Mouse (Mus musculus): ENCODE measurements around the gene Eef1b2. TPM values are rescaled to one million over a fixed set of nuclear protein-coding genes. Genes with fewer than 3 reads are reported as not detected.
"Not testable (repeated sequence)": the region's sequence is repeated elsewhere in the genome, so short reads cannot be mapped to it uniquely, and the experiment has no call there.

The Eef1b2 gene
- 573 and 595 TPM in 2 replicates for polyA plus RNA-seq (2015; fragmentation: Nextera tagmentation; extraction: Ambion mirVana)

DNA sequence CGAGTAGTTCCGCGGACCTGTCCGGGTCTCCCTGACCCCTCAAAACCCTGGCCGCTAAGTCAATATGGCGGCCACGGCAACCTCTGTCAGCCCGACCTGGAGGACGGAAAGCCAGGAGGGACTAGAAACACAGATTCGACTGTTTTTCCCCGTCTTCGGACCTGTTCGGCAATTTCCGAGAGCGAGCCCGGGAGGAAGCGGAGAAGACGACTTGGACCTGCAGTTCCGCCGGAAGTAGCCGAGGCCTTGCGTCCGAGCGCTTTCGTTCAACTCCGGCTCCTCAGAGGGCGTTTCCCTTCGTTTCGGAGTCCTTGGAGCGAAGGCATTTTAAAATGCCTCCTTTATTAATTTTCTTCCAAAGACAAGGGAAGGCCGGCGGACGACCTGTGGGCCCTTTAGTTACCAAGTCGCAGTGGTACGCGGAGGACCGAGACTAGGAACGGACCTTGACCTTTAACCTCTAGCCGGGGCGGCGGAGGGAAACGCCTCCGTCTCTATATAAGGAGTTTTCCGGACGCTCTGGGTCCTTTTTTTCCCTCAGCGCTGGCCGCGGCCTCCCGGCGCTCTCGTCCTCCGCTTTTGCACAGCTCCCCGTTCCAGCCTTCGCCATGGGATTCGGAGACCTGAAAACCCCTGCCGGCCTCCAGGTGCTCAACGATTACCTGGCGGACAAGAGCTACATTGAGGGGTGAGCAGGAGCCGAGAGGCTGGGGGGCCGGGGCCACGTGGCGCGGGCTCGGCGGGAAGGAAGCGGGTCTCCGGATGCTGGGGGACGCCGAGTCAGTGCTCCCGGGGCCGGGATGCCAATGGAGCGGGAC is at the start of gene Eef1b2, which contains the start of gene Ndufs1:
TSS of gene Eef1b2 (plus strand) at position 222 of the 818 bp plus-strand sequence.
TSS of gene Ndufs1 (minus strand) at position 230 of the 818 bp plus-strand sequence.
- no peaks in the 10 kb centered on the region for H3K27me3 ChIP-seq
- peaks cover 25% of the 10 kb centered on the region for H3K36me3 ChIP-seq
- H3K4me3 ChIP-seq: peak within 1 kb of the TSS; percentile 65
- no peaks in the 10 kb centered on the region for H3K9me3 ChIP-seq
- peak within 1 kb of the TSS; percentile 72 for H3K4me2 ChIP-seq
- H3K27ac ChIP-seq: peak within 1 kb of the TSS; percentile 95
- ATAC-seq (ENCODE audit: insufficient number of reproducible peaks, low FRiP score, low TSS enrichment, low read depth): peak; percentile 88
- H3K4me1 ChIP-seq: peaks cover 23% of the 10 kb centered on the region
- under 1% methylated on average over 72 of the region's 72 CpGs for WGBS
- peak within 1 kb of the TSS; percentile 74 for H3K9ac ChIP-seq

DNA sequence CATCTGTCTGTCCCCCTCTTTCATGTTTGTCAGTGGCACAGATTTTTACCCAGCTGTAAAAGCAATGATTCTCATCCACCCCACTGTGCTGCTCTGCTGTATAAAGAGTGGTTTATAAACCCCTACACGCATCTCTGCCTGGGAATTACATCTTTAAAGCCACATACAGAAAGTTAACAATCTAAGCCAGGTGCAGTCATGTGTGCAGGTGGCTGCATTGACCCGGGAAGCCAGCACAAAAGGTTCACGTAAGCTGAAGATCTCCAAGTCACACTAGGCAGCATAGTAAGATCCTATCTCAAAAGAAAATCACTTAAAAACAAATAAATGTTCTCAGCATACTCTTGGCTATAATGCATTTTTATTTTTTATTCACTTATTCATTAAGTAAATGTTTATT is 47.4 kb upstream of the Eef1b2 start:
- H3K4me1 ChIP-seq: peaks cover 10% of the 10 kb centered on the region; the same call in 1 of the 2 replicates
- peaks cover 22% of the 10 kb centered on the region for H3K36me3 ChIP-seq
- no peak for ATAC-seq (ENCODE audit: insufficient number of reproducible peaks, low FRiP score, low TSS enrichment, low read depth)
- no peak overlapping the region for H3K9ac ChIP-seq
- H3K27me3 ChIP-seq: no peaks in the 10 kb centered on the region
- no peak overlapping the region for H3K27ac ChIP-seq
- no peak overlapping the region for H3K4me2 ChIP-seq
- 32% methylated on average over 3 of the region's 3 CpGs for WGBS
- H3K4me3 ChIP-seq: no peak overlapping the region
- H3K9me3 ChIP-seq: no peaks in the 10 kb centered on the region

DNA sequence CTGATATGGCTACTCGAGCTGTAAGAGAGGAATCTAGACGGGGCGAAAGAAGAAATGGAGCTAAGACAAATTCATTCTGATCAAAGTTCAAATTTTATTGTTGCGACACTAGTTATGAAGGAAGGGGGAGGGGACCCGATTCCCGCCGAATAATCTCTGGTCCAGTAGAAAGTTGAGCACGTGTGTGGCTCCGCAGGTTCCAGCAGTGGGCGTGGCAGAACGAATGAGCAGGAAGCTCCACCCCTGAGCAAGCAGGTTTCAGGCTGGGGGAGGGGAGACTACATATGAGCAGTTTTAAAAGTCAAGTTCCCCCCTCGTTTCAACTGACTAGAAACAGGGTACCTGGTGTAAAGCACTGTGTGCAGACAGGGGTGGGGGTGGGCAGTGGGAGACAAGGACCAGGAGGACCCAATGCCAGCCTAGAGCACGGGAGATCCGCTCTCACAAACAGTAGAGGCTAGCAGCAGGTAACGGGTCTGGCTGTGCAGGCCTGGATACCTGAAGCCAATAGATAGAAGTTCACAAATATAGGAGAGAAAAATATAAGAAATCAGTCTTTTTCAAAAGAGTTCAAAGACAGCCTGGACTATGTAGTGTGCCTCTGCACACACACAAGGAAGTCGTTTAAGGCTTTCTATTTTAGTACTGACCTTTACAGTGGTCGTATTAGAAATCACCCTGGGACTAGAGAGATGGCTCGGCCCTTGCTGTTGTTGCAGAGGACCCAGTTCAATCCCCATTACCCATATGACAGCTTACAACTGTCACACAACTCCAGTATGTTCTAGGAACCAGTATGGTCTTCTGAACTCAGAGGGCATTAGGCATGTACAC is 46.6 kb upstream of the Eef1b2 start:
- Histone ChIP-seq H3K27me3 (no peaks in the 10 kb centered on the region), H3K27ac (peak overlapping the region; percentile 43; the same call in 1 of the 2 replicates), H3K36me3 (peaks cover 17% of the 10 kb centered on the region), H3K4me3 (peak overlapping the region; percentile 23), H3K4me1 (peaks cover 10% of the 10 kb centered on the region; the same call in 1 of the 2 replicates), H3K4me2 (peak overlapping the region; percentile 46), H3K9me3 (no peaks in the 10 kb centered on the region), H3K9ac (no peak overlapping the region)
- ATAC-seq (ENCODE audit: insufficient number of reproducible peaks, low FRiP score, low TSS enrichment, low read depth): no peak; the same call in 1 of the 2 replicates
- 17% methylated on average over 18 of the region's 18 CpGs for WGBS

DNA sequence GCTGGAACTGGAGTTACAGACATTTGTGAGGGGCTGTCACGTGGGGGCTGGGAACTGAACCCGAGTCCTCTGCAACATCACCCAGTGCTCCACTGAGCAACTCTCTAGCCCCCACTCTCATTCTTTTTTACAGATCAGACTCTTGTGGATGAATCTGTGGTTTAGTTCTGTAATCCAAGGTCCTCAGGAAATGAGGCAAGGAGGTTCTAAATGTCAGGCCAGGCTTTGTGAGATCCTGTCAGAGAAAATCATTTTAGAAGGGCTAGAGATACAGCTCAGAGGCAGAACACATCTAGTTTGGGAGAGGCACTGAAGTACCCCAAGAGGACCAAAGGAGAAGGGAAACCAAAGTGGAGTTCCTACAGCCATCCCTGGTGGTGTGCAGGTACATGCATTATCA is 45.7 kb upstream of the Eef1b2 start:
- Histone ChIP-seq H3K27me3 (no peaks in the 10 kb centered on the region), H3K36me3 (peaks cover 9% of the 10 kb centered on the region; the same call in 1 of the 2 replicates), H3K4me2 (no peak overlapping the region), H3K9me3 (no peaks in the 10 kb centered on the region), H3K27ac (no peak overlapping the region), H3K4me1 (peaks cover 10% of the 10 kb centered on the region; the same call in 1 of the 2 replicates), H3K4me3 (no peak overlapping the region), H3K9ac (no peak overlapping the region)
- whole genome bisulfite sequencing: 90% methylated on average over 2 of the region's 2 CpGs
- no peak for ATAC-seq (ENCODE audit: insufficient number of reproducible peaks, low FRiP score, low TSS enrichment, low read depth)

DNA sequence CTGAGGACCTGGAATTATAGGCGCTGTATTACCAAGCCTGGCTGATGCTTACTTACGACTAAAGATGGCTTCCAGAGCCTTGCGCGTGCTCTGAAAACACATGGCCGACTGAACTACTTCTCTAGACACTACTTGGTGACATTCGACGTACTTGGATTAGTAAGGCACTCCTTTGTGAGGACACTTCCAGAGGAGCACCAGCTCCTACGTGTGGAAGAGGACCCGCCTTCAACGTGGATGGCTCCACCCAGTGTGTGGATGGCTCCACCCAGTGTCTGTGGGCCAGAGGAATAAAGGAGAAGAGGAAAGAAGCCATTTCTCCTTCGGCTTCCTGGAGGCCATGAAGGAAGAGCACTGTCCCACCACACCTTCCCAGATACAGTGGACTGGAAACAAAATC is 44.9 kb upstream of the Eef1b2 start:
- Histone ChIP-seq H3K4me3 (no peak overlapping the region), H3K4me2 (no peak overlapping the region), H3K9me3 (no peaks in the 10 kb centered on the region), H3K36me3 (0 out of 2 replicates have a peak, but pooled peaks cover 5% of the 10 kb centered on the region), H3K4me1 (peaks cover 10% of the 10 kb centered on the region; the same call in 1 of the 2 replicates), H3K9ac (no peak overlapping the region), H3K27me3 (no peaks in the 10 kb centered on the region), H3K27ac (no peak overlapping the region)
- 84% methylated on average over 11 of the region's 11 CpGs for WGBS
- no peak for ATAC-seq (ENCODE audit: insufficient number of reproducible peaks, low FRiP score, low TSS enrichment, low read depth)

- H3K36me3 ChIP-seq: peaks cover 8% of the 10 kb centered on the region
- H3K4me3 ChIP-seq: no peak overlapping the region
- ATAC-seq (ENCODE audit: insufficient number of reproducible peaks, low FRiP score, low TSS enrichment, low read depth): no peak
- 81% methylated on average over 3 of the region's 3 CpGs for WGBS
- H3K9ac ChIP-seq: no peak overlapping the region
- H3K9me3 ChIP-seq: no peaks in the 10 kb centered on the region
- no peaks in the 10 kb centered on the region for H3K27me3 ChIP-seq
- no peak overlapping the region for H3K27ac ChIP-seq
- peaks cover 5% of the 10 kb centered on the region; the same call in 1 of the 2 replicates for H3K4me1 ChIP-seq
- no peak overlapping the region for H3K4me2 ChIP-seq
These were observed 42.1 kb upstream of the Eef1b2 start for GRCm38 (mm10) chr1:63134530-63134929.

GRCm38 (mm10) chr1:63137971-63138370 is 38.7 kb upstream of the Eef1b2 start:
- Histone ChIP-seq H3K4me1 (no peaks in the 10 kb centered on the region), H3K9me3 (no peaks in the 10 kb centered on the region), H3K27ac (no peak overlapping the region), H3K4me2 (no peak overlapping the region), H3K27me3 (no peaks in the 10 kb centered on the region), H3K4me3 (no peak overlapping the region), H3K36me3 (peaks cover 29% of the 10 kb centered on the region), H3K9ac (no peak overlapping the region)
- 86% methylated on average over 2 of the region's 2 CpGs for WGBS
- ATAC-seq (ENCODE audit: insufficient number of reproducible peaks, low FRiP score, low TSS enrichment, low read depth): no peak

DNA sequence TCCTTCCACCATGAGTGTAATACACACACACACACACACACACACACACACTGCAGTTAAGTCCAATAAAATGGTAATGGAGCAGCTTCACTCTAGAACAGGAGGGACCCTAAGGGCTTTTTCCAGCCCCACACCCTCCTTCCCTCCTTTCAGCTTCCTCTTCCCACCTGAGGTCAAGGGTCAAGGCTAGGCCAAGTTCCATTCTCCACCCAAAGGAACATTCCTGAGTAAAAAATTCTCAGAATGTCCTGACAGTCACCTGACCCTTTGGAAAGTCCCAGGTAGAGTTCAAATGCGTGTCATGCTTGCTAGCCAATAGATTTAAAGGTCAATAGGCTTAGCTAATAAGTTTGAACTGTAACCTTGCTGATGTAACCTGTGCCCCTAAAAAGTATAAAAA is 38.0 kb upstream of the Eef1b2 start:
- H3K4me2 ChIP-seq; H3K27ac ChIP-seq; H3K9me3 ChIP-seq; ATAC-seq (ENCODE audit: insufficient number of reproducible peaks, low FRiP score, low TSS enrichment, low read depth); H3K4me1 ChIP-seq; H3K27me3 ChIP-seq; H3K4me3 ChIP-seq; H3K9ac ChIP-seq: not testable (repeated sequence)
- WGBS: 87% methylated on average over 1 of the region's 1 CpGs
- H3K36me3 ChIP-seq: peaks cover 33% of the 10 kb centered on the region

GRCm38 (mm10) chr1:63140231-63140630 is 36.4 kb upstream of the Eef1b2 start:
- no peaks in the 10 kb centered on the region for H3K9me3 ChIP-seq
- no peak for ATAC-seq (ENCODE audit: insufficient number of reproducible peaks, low FRiP score, low TSS enrichment, low read depth)
- H3K27me3 ChIP-seq: no peaks in the 10 kb centered on the region
- no peak overlapping the region for H3K27ac ChIP-seq
- WGBS: 94% methylated on average over 13 of the region's 13 CpGs
- no peak overlapping the region for H3K9ac ChIP-seq
- H3K4me2 ChIP-seq: no peak overlapping the region
- H3K4me3 ChIP-seq: no peak overlapping the region
- H3K36me3 ChIP-seq: peaks cover 47% of the 10 kb centered on the region
- H3K4me1 ChIP-seq: no peaks in the 10 kb centered on the region

DNA sequence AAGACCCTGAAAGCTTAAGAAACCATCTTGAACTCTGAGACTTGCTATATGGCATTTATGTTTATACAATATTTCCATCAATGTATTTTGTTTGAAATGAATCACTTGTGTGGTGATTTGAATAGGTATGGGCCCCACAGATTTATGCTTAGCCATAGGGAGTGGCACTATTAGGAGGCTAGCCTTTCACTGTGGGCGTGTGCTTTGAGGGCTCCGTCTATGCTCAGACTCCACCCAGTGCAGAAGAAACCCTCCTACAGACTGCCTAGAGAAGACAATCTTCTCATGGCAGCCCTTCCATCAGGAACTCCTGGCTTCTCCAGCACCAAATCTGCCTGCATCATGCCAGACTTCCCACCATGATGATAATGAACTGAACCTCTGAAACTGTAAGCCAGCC is 8.0 kb upstream of the Eef1b2 start:
- H3K9ac ChIP-seq: no peak overlapping the region
- H3K4me1 ChIP-seq: no peaks in the 10 kb centered on the region
- no peak overlapping the region for H3K4me3 ChIP-seq
- H3K27me3 ChIP-seq: no peaks in the 10 kb centered on the region
- no peak for ATAC-seq (ENCODE audit: insufficient number of reproducible peaks, low FRiP score, low TSS enrichment, low read depth)
- no peaks in the 10 kb centered on the region for H3K9me3 ChIP-seq
- 79% methylated on average over 2 of the region's 2 CpGs for WGBS
- no peak overlapping the region for H3K4me2 ChIP-seq
- H3K27ac ChIP-seq: no peak overlapping the region
- peaks cover 63% of the 10 kb centered on the region for H3K36me3 ChIP-seq

DNA sequence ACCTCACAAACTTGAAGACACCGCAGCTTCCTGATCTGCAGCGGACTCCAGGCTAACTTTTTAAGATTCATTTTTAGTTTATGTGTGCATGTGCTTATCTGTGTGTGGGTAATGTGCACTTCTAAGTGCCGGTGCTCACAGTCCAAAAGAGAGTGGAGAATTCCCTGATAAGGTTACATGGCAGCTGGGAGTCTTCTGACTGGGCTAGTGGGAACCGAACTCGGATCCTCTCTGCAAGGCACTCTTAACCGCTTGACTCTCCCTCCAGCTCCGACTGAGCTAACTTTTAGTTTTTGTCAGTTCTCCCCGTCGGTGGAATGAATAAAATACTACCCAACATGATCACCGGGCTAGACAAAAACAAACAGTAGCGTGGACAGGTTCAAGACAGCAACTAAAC is 772 bp upstream of the Eef1b2 start:
- no peaks in the 10 kb centered on the region for H3K27me3 ChIP-seq
- H3K9ac ChIP-seq: peak overlapping the region; percentile 74
- peaks cover 35% of the 10 kb centered on the region for H3K36me3 ChIP-seq
- no peaks in the 10 kb centered on the region for H3K9me3 ChIP-seq
- H3K4me3 ChIP-seq: peak overlapping the region; percentile 65
- 9% methylated on average over 11 of the region's 11 CpGs for WGBS
- peak overlapping the region; percentile 72 for H3K4me2 ChIP-seq
- ATAC-seq (ENCODE audit: insufficient number of reproducible peaks, low FRiP score, low TSS enrichment, low read depth): no peak
- H3K4me1 ChIP-seq: peaks cover 21% of the 10 kb centered on the region
- H3K27ac ChIP-seq: 0 out of 2 replicates have a peak overlapping the region, but pooled peaks have one; percentile 95
